Mouse (Mus musculus) forebrain, embryonic 14.5 days (tissue): ENCODE results near the gene Tmem38b. TPM values are rescaled to one million over a fixed set of nuclear protein-coding genes. Genes with fewer than 3 reads are reported as not detected.
A peak's percentile ranks its signal among the peaks of the same experiment; 100 is the strongest.

Source experiments
- ATAC-seq: fragments of 200-750 bp; cut with Nextera tagmentation; 2 replicates; pipeline ENCODE4 v1.8.0; 2017; ENCODE audit warnings: mild to moderate bottlenecking, moderate library complexity
- DNase-seq: peaks from one replicate; pipeline ENCODE4 v3.0.0-alpha.2; 2015; ENCODE audit warnings: low spot score
- H3K27ac ChIP-seq: fragments of 300-500 bp; sonication (generic); 2 replicates; pipeline ENCODE4 v1.5.1; 2014; ENCODE audit warnings: low read depth, mild to moderate bottlenecking, control low read depth, low read length, moderate library complexity
- H3K27me3 ChIP-seq: fragments of 300-500 bp; sonication (generic); replicated peaks from 2 replicates; pipeline ENCODE4 v1.6.1; 2014; ENCODE audit warnings: low read length, control low read depth, mixed read lengths; ENCODE audit not compliant: control insufficient read depth, insufficient read depth
- H3K36me3 ChIP-seq: fragments of 300-500 bp; sonication (generic); 2 replicates; pipeline ENCODE4 v1.6.1; 2014; ENCODE audit warnings: low read length, control low read depth; ENCODE audit not compliant: control insufficient read depth, insufficient read depth
- H3K4me1 ChIP-seq: fragments of 300-500 bp; sonication (generic); 2 replicates; pipeline ENCODE4 v1.6.1; 2014; ENCODE audit warnings: antibody characterized with exemption, low read length, control low read depth; ENCODE audit not compliant: control insufficient read depth, insufficient read depth
- H3K4me2 ChIP-seq: fragments of 300-500 bp; sonication (generic); 2 replicates; pipeline ENCODE4 v1.6.1; 2014; ENCODE audit warnings: mild to moderate bottlenecking, control low read depth, low read length
- H3K4me3 ChIP-seq: fragments of 300-500 bp; sonication (generic); 2 replicates; pipeline ENCODE4 v1.5.1; 2014; ENCODE audit warnings: low read depth, low read length, control low read depth
- H3K9ac ChIP-seq: fragments of 300-500 bp; sonication (generic); 2 replicates; pipeline ENCODE4 v1.6.1; 2014; ENCODE audit warnings: mild to moderate bottlenecking, low read length, control low read depth, moderate library complexity
- H3K9me3 ChIP-seq: fragments of 300-500 bp; sonication (generic); replicated peaks from 2 replicates; pipeline ENCODE4 v1.6.1; 2016; ENCODE audit warnings: low read length, control low read depth, mixed read lengths; ENCODE audit not compliant: control insufficient read depth
- WGBS: fragments of 180-500 bp; shearing (Covaris S2); extraction: QIAGEN DNeasy Blood & Tissue Kit; methylation state at CpG from one replicate; pipeline ENCODE4 v1.1.7; 2014; 5-methylcytosine and 5-hydroxymethylcytosine counted together
- polyA plus RNA-seq: library from polyadenylated mRNA; unstranded; fragments of >200 nt; fragmentation: Nextera tagmentation; extraction: Ambion mirVana; gene quantifications from 2 replicates; pipeline ENCODE4 v1.2.1, GENCODE M21; 2014

Tmem38b gene
- polyA plus RNA-seq, 1 experiment from 2014 or later, result 7.0 TPM

GRCm38 (mm10) chr4:53895335-53895734 lies 69.5 kb downstream of the Tmem38b start:
- ATAC-seq (no peak), DNase-seq (no peak)
- H3K27ac ChIP-seq, result no peak overlapping the region; the same call in 1 of the 2 replicates
- H3K9ac ChIP-seq, result no peak overlapping the region
- H3K27me3 ChIP-seq, result no peaks in the 10 kb centered on the region
- H3K9me3 ChIP-seq, result no peaks in the 10 kb centered on the region
- no peaks in the 10 kb centered on the region for H3K36me3 ChIP-seq
- no peak overlapping the region for H3K4me2 ChIP-seq
- 93% methylated on average over 1 of the region's 1 CpGs for WGBS
- H3K4me1 ChIP-seq, result no peaks in the 10 kb centered on the region
- no peak overlapping the region for H3K4me3 ChIP-seq

GRCm38 (mm10) chr4:53896150-53896833 lies 70.4 kb downstream of the Tmem38b start:
- Histone ChIP-seq H3K27me3 (no peaks in the 10 kb centered on the region), H3K9ac (no peak overlapping the region), H3K9me3 (no peaks in the 10 kb centered on the region), H3K4me2 (no peak overlapping the region), H3K36me3 (no peaks in the 10 kb centered on the region), H3K4me1 (no peaks in the 10 kb centered on the region), H3K27ac (peak overlapping the region; percentile 65; the same call in 1 of the 2 replicates), H3K4me3 (no peak overlapping the region)
- DNase-seq (peak; percentile 84), ATAC-seq (peak; percentile 93)
- 65% methylated on average over 7 of the region's 7 CpGs for WGBS

- Histone ChIP-seq H3K4me2 (no peak overlapping the region), H3K36me3 (no peaks in the 10 kb centered on the region), H3K9me3 (no peaks in the 10 kb centered on the region), H3K27ac (no peak overlapping the region), H3K4me1 (no peaks in the 10 kb centered on the region), H3K4me3 (no peak overlapping the region), H3K27me3 (no peaks in the 10 kb centered on the region), H3K9ac (no peak overlapping the region)
- DNase-seq (no peak), ATAC-seq (no peak)
- WGBS, result 68% methylated on average over 6 of the region's 6 CpGs
These were observed 74.6 kb downstream of the Tmem38b start for GRCm38 (mm10) chr4:53900386-53900971.

- Histone ChIP-seq H3K4me1 (no peaks in the 10 kb centered on the region), H3K27me3 (no peaks in the 10 kb centered on the region), H3K36me3 (no peaks in the 10 kb centered on the region), H3K4me2 (no peak overlapping the region), H3K27ac (no peak overlapping the region), H3K4me3 (no peak overlapping the region), H3K9me3 (no peaks in the 10 kb centered on the region), H3K9ac (no peak overlapping the region)
- ATAC-seq (no peak), DNase-seq (no peak)
- 92% methylated on average over 7 of the region's 7 CpGs for WGBS
These were observed 78.5 kb downstream of the Tmem38b start for GRCm38 (mm10) chr4:53904335-53904734.

GRCm38 (mm10) chr4:53905537-53905936 lies 79.7 kb downstream of the Tmem38b start:
- peak; percentile 12 for DNase-seq
- no peak for ATAC-seq
- 41% methylated on average over 6 of the region's 6 CpGs for WGBS
- H3K4me1 ChIP-seq, result no peaks in the 10 kb centered on the region
- no peaks in the 10 kb centered on the region for H3K9me3 ChIP-seq
- H3K4me3 ChIP-seq, result no peak overlapping the region
- H3K36me3 ChIP-seq, result no peaks in the 10 kb centered on the region
- H3K9ac ChIP-seq, result no peak overlapping the region
- H3K27ac ChIP-seq, result no peak overlapping the region
- no peaks in the 10 kb centered on the region for H3K27me3 ChIP-seq
- H3K4me2 ChIP-seq, result no peak overlapping the region

GRCm38 (mm10) chr4:53907071-53907470 lies 81.2 kb downstream of the Tmem38b start:
- H3K9ac ChIP-seq, result no peak overlapping the region
- no peaks in the 10 kb centered on the region for H3K27me3 ChIP-seq
- no peak for DNase-seq
- 91% methylated on average over 3 of the region's 3 CpGs for WGBS
- H3K4me2 ChIP-seq, result no peak overlapping the region
- ATAC-seq, result no peak
- no peaks in the 10 kb centered on the region for H3K4me1 ChIP-seq
- H3K27ac ChIP-seq, result no peak overlapping the region
- no peaks in the 10 kb centered on the region for H3K36me3 ChIP-seq
- H3K9me3 ChIP-seq, result no peaks in the 10 kb centered on the region
- no peak overlapping the region for H3K4me3 ChIP-seq

Other genes with a start within 250 kb of the Tmem38b start
- gene Fsd1l, start 194.6 kb upstream of the Tmem38b start, polyA plus RNA-seq, result 24.0 and 36.6 TPM in 2 replicates
- 12.5 and 15.8 TPM in 2 replicates for gene Fktn, start 112.0 kb upstream of the Tmem38b start, polyA plus RNA-seq
- 0.19 and 0.28 TPM in 2 replicates for gene Tal2, start 46.3 kb upstream of the Tmem38b start, polyA plus RNA-seq